Mouse (Mus musculus) layer of hippocampus, postnatal 10 days (tissue): ENCODE data around the gene Dusp22. TPM values are rescaled to one million over a fixed set of nuclear protein-coding genes. Genes with fewer than 3 reads are reported as not detected.

Experiments
- DNase-seq, 2 experiments: peaks; one replicate each; pipeline ENCODE4 v3.0.0; 2021; ENCODE audit warnings: low spot score in 2 of 2
- total RNA-seq, 2 experiments: library from RNA; stranded (reverse); gene quantifications; 2 replicates each; pipeline ENCODE4 v1.2.3; 2021

Dusp22 gene
- total RNA-seq, 2 experiments from 2014 or later: 23.8 to 26.3 TPM

DNA sequence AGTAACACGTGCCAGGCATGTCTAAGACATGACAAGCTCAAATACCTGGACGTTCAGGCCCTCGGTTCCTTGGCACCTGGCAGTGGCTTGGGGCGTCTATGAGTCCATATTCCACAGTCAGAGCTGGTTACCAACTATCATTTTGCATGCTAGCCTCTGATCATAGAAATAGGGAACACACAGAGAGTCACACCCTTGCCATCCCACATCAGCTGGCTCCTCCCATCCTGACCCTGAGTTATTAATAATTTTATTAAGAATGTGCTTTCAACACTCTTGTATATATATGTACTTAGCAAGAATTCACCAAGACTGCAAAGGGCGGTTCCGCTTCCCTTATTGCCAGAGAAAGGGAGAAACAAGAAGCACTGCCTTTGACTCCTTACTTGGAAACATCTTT lies 54.8 kb downstream of the Dusp22 start:
- no peak for DNase-seq

DNA sequence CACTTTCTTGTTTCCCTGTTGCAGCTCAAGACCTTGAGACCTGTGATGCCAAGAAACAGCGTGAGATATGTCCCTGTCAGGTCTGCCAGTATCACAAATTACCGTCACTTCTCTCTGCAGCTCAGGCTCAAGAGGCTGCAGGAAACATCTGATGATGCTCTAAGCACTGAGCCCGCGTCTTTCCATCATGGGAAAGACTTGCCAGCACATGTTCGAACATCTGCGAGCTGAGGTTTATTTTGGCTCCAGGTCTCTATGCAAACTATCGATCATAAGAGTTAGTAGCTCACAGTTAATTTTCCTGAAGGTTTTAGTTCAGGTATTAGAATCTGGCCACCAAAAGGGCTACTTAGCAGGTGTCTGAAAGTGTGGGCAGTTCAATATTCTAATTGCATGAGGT lies 55.3 kb downstream of the Dusp22 start:
- no peak for DNase-seq

DNA sequence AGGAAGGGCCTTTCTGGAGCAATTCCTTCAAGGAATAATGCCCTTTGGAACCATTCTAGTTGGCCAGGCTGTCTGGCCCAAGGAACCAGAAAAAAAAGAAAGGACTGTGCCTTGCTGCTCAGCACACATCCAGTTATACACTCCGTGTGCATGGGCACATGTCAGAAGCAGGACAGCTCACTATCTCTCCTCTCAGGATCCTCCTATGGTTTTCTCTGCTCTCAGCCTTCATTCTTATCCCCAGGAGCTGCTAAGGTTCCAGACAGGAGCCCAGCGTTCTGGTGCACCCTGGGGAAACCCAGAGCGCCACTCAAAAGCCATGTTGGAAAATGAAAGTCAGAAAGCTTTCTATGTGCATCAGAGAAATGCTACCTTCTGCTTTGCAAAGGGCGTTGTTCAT lies 55.8 kb downstream of the Dusp22 start:
- no peak for DNase-seq

DNA sequence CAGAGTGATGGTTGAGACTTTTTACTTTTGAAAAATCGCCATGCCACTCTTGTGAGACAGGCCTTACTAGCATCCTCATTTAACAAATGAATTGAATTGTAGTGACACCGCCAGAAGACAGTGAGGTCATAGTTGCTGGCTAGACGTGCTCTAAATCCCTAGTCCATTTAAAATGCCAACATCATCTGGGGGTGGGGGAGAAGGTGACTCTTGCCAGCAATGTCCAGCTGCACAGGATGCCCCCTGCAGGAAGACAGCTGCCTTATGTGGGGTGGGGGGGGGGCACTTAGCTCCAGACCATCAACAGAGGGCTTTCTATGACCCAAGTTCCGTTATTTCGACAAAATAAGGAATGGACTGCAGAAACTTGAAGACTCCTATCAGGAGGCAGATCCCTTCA lies 56.8 kb downstream of the Dusp22 start:
- no peak for DNase-seq

DNA sequence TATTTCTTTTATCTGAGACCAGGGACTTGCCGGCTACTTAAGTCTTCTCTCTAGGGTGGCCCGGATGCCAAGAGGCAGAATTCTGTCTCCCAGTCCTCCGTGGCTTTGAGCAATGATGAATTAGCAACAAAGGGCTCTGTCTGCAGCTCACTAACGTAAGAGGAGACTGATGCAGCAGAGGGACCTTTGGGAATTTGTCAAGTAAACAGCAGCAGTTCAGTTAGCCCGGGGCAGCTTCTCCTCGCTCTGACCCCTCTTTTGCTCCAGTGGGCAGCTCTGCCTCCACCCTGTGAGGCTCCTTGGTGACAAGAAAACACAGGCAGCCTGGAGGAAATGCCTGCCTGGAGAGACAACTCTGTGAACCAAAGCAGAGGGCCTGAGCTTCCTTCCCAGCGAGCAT lies 62.8 kb downstream of the Dusp22 start:
- no peak for DNase-seq

DNA sequence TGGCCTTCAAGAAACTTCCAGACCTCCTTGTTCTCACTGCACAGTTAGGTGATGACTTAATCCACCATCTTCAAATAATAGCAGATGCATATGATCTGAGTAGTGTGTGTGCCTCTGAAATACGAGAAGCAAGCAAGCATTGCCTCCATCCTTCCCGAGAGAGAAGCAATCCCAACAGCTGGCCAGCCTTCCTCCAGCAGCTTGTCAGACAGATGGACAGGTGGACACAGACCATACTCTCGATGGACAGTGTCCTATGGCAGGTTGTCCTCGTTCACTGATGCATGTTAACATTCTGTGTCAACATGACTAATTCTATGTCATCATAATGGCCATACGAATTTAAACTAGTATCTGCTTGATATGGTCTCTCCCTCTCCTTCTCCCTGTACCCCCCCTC lies 63.5 kb downstream of the Dusp22 start:
- no peak for DNase-seq

DNA sequence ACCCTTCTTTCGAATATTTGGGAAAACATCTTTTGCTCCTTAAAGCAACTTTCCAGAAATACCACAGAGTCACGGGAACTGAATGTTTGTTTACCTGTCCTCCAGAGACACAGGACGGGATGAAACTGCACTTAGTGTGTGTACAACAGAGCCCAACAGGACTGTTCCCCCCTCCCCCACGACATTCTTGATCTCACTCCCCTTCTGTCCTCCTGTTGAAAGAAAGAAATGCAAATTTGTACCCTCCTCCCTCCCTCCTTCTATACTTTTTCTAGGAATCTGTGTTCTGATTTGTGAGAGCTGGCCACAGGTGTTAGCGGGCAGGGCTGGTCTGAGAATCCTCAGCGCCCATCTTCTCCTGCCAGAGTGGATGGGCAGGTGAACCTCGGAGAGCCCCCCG lies 64.1 kb downstream of the Dusp22 start:
- DNase-seq: no peak

DNA sequence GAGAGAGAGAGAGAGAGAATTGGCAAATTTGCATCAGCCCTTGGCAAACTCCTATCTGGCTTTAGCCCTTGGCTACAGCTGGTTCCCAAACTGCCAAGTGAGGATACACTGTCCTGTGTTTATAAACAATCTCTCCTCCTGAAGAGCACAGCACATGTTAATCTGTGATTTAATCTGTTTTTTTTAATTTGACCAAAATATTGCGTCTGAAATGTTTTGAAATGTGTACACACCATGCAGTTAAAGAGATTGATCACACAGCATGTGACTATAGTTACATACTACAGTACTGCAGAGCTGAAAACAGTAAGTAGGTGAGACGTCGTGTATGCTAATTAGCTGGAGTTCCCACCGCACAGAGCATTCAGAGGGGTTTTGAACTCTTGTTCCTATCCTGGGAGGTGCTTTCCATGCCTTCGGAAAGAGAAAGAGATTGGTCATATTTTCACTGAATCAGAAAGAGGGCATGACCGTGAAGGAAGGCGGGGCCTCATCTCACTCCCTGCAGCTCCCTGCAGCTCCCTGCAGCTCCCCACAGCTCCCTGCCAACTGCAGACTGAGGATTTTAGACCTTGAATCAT lies 65.0 kb downstream of the Dusp22 start:
- no peak for DNase-seq

DNA sequence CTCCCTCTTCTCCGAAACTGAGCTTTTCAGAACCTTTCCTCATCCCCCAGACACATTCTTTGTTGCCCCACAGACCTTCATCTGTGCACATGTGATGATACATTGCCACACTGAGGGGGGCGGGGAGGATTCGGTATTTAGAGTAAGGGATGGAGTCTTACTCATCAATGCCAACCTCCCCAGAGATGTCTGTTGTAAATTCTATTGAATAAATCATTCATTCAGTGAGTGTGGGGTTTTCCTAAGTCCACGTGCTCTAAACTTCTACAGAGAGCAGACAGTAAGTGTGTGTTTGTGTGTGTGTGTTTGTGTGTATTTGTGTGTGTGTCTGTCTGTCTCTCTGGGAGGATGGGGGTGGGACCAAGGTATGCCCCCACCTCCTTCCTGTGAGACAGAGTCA lies 67.1 kb downstream of the Dusp22 start:
- DNase-seq: no peak

DNA sequence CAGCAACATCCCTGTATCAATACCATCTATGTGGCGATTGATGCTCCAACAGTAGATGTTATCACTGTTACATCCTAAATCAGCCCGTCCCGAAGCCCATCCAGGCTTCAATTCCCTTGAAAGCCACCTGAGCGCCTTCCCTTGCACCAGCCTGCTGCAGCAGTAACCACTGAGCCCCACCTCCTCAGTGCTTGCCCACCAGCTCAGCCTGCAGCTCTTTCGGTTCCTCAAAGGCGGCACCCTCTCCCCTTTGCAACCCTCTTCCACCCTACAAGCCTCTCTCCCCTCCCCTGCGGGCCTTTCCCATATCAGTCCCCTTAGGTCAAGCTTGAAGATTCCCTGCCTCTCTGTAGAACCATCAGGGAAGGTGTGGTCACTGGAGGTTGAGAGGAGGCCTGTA lies 68.4 kb downstream of the Dusp22 start:
- no peak for DNase-seq

DNA sequence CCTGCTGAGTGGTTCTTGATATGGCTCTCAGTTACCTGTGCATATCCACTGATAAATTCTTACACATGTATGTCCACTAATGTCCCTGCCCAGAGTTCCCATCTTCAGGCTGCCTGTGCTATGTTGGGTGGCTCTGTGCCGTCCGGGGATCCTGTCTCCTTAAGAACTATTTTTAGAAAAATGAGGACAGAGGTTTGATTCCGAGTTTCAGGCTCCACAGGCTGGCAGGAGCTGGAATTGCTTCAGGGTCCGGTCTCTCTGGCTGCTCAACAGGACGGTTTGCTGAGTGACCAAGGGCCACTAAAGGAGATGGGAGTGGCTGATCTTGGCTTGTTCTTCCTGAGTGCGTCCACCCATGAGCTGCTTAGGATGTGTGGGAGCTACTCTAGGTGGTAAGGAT lies 69.4 kb downstream of the Dusp22 start:
- DNase-seq: peak in 1 of 2 experiments; percentile 37

DNA sequence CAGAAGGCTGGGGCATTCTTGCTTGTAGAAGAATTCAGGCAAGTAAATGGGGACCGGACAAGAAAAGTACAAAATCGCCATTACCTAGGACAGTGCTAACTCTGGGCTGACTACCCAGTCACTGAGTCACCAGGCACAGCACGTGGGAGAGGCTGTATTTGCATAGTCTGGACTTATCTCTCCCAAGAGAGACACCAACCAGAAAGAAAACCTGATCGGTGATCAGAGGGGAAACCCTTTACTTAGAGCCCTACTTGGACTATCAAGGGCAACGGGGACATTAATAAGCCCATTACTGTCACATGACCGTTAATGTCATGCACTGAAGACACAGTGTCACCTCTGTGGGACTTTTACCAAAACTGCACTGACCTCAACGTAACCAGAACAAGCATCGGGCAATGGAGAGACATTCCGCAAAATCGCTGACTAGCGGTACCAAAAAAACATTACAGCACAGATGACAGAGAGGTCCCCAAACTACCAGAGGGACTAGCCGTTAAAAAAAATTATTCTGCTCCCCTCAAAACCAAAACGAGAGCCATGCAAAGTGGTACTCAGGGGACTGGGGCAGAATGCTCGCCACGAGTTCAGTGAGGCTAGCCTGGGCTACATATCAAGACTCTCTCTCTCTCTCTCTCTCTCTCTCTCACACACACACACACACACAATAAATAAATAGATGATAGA lies 70.5 kb downstream of the Dusp22 start:
- no peak for DNase-seq

DNA sequence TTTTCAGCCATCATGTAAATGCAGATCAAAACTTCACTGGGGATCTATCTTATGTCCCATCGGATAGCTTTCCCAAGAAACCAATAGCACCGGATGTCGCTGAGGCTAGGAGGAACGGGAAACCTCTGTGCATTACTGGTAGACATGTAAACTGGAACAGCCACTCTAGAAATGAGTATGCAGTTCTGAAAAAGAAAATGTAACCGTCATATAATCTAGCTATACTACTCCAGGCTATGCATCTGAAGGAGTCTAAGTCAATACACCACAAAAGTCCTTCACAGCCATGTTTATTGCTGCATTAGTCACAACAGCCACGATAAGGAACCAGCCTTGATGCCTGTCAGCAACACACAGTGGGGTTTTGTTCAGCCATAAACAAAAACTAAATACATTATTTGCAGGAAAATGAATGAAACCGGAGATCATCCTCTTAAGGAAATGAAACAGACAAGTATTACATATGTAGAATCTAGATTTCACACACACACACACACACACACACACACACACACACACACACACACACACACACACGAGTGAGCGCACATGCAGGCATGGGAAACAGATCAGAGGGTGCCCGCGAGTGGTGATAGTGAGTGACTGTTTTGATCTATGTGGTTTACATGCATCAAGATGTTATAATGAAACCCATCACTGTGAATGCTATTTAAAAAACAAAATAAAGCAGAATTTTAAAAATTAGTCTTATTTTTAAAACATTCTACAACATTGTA lies 73.1 kb downstream of the Dusp22 start:
- DNase-seq: no peak

DNA sequence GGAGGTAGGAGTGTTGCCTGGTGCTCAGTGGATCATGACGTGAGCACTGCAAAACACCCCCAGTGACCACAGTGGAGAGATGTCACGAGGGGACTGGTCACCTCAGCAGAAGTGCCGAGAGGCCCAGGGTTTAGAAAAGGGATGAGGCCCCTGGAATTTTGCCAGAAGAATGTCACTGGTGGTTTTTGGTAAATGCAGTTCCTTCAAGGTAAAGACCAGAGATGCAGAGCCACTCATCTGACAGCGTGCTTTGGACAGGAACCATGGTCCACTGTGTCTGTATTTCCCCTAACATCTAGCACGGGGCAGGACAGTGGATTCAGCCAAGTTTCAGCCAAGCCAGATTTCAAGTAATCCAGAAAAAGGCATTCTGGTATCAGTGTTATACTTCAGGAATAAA lies 76.9 kb downstream of the Dusp22 start:
- DNase-seq: no peak

DNA sequence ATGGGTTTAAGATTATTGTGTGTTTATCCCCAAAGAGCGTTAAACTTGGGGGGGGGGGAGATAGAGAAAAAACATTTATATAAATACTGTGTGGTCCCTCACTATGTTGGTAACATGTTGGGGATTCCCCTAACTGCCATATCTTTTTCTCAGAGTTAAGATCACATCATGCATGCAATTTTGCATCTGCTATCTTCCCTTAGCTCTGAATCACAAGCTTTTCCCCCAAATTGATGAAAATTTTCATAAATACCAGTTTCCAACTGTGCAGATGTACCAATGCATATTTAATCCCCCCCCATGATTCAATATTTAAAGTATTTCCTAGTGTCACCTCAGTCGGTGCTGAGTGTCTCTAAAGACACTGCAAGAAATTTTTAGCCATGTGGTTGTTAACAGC lies 77.5 kb downstream of the Dusp22 start:
- no peak for DNase-seq

DNA sequence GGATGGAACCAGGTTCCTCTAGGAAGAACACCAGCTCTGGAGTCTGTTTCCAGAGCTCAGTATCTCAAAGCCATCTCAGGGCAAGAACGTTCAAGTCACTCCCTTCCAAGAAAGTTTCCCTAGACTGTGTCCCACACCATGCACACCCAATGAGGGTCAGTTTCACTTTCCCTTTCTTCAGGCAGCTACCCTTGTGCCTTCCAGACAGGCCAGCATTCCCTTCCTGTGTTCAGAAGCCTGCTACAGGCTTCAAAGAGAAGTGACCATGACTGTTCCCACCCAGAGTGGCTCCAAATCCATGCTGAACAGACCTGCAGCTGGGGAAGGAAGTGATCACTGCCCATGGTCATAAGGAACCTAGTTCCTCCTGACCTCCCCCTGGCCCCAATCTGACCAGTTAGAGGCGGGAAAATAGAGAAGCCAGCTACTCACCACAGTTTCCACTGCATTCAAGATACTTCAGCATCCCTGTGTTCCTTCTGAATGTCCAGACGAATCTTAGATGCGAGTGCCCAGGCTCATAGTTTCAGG lies 78.6 kb downstream of the Dusp22 start:
- DNase-seq: no peak

DNA sequence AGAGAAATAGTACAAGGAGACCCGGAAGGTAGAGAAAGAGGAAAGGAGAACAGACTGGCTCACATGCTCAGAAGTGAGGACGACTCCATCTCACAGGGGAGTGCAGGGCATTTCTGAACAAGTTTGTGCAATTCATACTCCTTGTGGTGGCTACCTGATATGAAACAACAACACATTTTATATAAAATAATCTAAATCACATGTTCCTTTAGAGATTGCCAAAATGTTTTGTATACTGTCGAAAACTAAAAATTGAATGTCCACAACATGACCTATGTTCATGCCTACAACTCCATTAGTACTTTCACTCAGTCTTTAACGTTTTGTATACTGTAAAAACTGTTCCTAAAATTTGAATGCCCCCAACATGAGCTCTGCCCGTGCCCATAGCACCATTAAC lies 81.4 kb downstream of the Dusp22 start:
- no peak for DNase-seq

DNA sequence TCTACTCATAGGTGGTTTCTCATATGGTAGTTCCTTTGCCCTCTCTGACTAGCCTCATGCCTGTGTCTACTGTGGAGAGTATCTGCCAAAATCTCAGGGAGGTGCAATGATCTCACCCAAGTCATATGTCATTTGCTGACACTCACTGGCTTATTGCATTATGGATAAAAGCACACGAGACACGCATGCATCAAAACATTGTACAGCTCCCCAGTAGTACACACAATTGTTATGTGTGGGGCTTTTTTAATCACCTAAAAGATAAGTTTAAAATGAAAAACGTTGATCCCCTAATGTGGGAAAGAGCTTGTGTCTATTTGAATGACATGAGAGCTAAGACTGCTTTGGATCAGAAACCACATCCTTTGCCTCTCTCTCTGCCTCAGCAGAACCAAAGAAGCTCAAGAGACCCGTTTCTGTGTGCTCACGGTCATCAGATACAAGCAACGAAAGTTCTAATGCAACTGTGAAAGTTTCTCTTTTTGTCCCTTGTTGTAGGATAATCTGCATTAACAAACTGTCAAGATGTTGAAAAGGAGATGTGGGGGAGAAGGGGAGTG lies 82.7 kb downstream of the Dusp22 start:
- no peak for DNase-seq

DNA sequence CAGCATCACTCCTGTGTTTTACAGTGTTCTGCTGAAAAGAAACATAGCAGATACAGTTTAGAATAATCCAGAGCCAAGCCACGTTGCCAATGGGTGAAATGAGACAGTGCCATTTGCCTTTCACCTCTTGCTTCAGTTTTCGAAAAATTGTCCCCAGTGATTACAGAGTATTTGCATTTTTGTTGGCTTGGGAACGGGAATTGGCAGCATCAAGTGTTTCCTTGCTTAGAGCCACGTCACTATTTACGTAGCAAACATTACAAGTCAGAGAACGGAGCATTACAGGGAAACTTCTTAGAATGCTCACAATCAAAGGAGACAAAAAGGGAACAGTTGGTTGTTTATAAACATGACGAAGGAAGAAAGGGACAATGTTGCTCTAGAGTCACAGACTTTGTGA lies 85.3 kb downstream of the Dusp22 start:
- DNase-seq: no peak

DNA sequence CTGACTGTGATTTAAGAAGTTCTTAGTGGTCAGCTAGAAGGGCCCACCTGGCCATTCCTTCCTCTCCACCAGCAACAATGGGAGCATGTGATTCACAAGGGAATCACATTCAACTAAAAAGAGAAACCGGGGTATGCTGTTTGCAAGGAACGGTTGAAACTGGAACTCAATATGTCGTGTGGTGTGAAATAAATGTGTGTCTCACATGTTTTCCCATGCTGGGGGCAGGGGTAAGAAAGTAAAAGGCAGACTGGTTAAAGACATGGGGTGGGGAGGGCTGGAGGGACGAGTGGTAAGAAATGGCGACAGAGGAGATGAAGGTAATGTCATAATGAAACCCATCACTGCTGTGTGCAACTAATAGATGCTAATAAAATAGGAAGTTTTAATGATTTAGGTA lies 87.3 kb downstream of the Dusp22 start:
- DNase-seq: no peak

DNA sequence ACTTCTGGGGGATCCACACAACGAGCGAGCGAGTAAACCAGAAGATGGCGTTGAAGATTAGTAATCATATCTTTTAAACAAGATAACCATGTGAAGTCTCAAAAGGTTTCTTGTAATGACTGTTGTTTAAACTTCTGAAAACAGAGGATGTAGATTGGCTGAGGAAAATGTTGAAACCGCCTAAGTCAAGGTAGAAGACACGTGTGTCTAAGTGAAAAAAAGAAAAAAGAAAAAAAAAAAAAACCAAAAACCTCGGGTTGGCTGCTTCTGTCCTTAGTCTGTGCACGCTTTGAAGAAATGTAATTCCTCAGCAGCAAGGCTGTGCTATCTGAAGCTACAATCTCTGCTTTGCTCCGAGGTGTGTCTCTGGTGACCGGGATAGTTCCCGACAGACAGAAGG lies 87.7 kb downstream of the Dusp22 start:
- DNase-seq: no peak

DNA sequence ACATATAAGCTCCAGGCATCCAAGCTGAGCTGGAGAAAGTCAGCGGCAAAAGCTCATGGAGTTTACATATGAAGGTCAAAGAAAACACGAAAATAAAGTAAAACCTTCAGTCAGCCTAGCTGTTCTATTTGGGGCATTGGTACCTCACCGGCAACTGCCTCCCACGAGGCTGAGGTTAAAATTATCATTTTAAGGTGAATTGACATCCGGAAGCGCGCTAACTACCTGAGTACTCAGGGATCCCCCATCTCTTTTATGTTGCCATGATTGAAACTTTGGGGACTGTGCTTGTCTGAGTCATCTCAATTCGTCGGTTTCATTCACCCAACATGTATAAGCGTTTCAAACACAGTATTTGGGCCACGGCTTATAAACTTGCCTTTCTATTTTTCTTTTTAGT lies 88.5 kb downstream of the Dusp22 start:
- no peak for DNase-seq
